Mouse (Mus musculus) brain, embryonic 14.5 days (tissue): Measurements from ENCODE around the gene Robo1.

Experiments used
- CTCF ChIP-seq: fragments of 200-500 bp; IDR thresholded peaks from 2 replicates; pipeline ENCODE4 v1.5.1; 2012; ENCODE audit warnings: inconsistent platforms, mild to moderate bottlenecking, moderate library complexity, borderline replicate concordance; ENCODE audit not compliant: insufficient read depth, insufficient read length; ENCODE audit errors: extremely low read depth
- POLR2A ChIP-seq: fragments of 200-500 bp; IDR thresholded peaks from 2 replicates; pipeline ENCODE4 v1.6.1; 2012; ENCODE audit warnings: mild to moderate bottlenecking, inconsistent platforms, borderline replicate concordance; ENCODE audit not compliant: poor library complexity, insufficient read depth, insufficient read length, severe bottlenecking; ENCODE audit errors: extremely low read depth

GRCm38 (mm10) chr16:72398811-72399210, 90.7 kb downstream of the Robo1 start:
- no peak for TF ChIP-seq CTCF
- no peak for TF ChIP-seq POLR2A
